Mouse (Mus musculus) liver, postnatal 0 days (tissue): ENCODE data around the gene Nfat5.

ENCODE experiments used
- CTCF ChIP-seq: sonication (generic); IDR thresholded peaks from 2 replicates; pipeline ENCODE4 v1.5.1; 2016; ENCODE audit warnings: antibody characterized with exemption, low read depth
- EP300 ChIP-seq: IDR thresholded peaks from 2 replicates; pipeline ENCODE4 v1.6.1; 2016; ENCODE audit warnings: antibody characterized with exemption, low read depth, mild to moderate bottlenecking

GRCm38 (mm10) chr8:107311876-107312275 lies 18.6 kb downstream of the Nfat5 start:
- TF ChIP-seq CTCF (no peak), EP300 (no peak)
